Mouse (Mus musculus): ENCODE results near the gene Selenoh. TPM values are rescaled to one million over a fixed set of nuclear protein-coding genes. Genes with fewer than 3 reads are reported as not detected.

The Selenoh gene
- total RNA-seq, 1 experiment: 589 TPM

GRCm38 (mm10) chr2:84626366-84626975, 44.1 kb downstream of the Selenoh start:
- in situ Hi-C loops (cut with MboI; ENCODE audit: low sequenced_read_pairs in 2 of 2, unreplicated experiment in 2 of 2): no loop called here

GRCm38 (mm10) chr2:84624201-84624600, 46.4 kb downstream of the Selenoh start:
- no peaks in the 10 kb centered on the region for H3K9me3 ChIP-seq (ENCODE audit: control insufficient read depth, insufficient read depth, low read depth, low read length)
- no peak for DNase-seq (ENCODE audit: low read depth, low spot score)
- peak overlapping the region in 1 of 2 experiments; percentile 29; a peak in 1 of 4 replicates for H3K4me3 ChIP-seq (ENCODE audit: insufficient read depth in 1 of 2, low read depth in 1 of 2, low read length in 2 of 2, poor library complexity in 1 of 2, severe bottlenecking in 1 of 2)
- peaks cover 9% of the 10 kb centered on the region for H3K36me3 ChIP-seq (ENCODE audit: control insufficient read depth, insufficient read depth, low read length, poor library complexity, severe bottlenecking)
- H3K4me1 ChIP-seq (ENCODE audit: control insufficient read depth in 2 of 2, insufficient read depth in 2 of 2, low read length in 2 of 2, poor library complexity in 1 of 2): peaks cover 0 to 16% of the 10 kb centered on the region in 2 experiments; a peak in 2 of 4 replicates
- H3K27ac ChIP-seq (ENCODE audit: insufficient read depth, low read depth, low read length, poor library complexity, severe bottlenecking): peak overlapping the region; percentile 33; the same call in 1 of the 2 replicates
- peak overlapping the region; percentile 13; the same call in 1 of the 2 replicates for H3K9ac ChIP-seq (ENCODE audit: insufficient read depth, low read depth, low read length, poor library complexity, severe bottlenecking)
- no peak for TF ChIP-seq ZNF384 (IDR thresholded peaks at IDR 0.05; ENCODE audit: low read depth, low read length)
- in situ Hi-C loops (cut with MboI; ENCODE audit: low sequenced_read_pairs in 2 of 2, unreplicated experiment in 2 of 2): no loop called here

More at GRCm38 (mm10) chr2:84626366-84626975, 44.1 kb downstream of the Selenoh start:
- Histone ChIP-seq H3K9me3 (ENCODE audit: control insufficient read depth, insufficient read depth, low read depth, low read length) (no peaks in the 10 kb centered on the region), H3K36me3 (ENCODE audit: control insufficient read depth, insufficient read depth, low read length, poor library complexity, severe bottlenecking) (peaks cover 2% of the 10 kb centered on the region; the same call in 1 of the 2 replicates), H3K9ac (ENCODE audit: insufficient read depth, low read depth, low read length, poor library complexity, severe bottlenecking) (no peak overlapping the region; the same call in 1 of the 2 replicates), H3K27ac (ENCODE audit: insufficient read depth, low read depth, low read length, poor library complexity, severe bottlenecking) (no peak overlapping the region; the same call in 1 of the 2 replicates), H3K4me3 (ENCODE audit: insufficient read depth in 1 of 2, low read depth in 1 of 2, low read length in 2 of 2, poor library complexity in 1 of 2, severe bottlenecking in 1 of 2) (no peak overlapping the region), H3K4me1 (ENCODE audit: control insufficient read depth in 2 of 2, insufficient read depth in 2 of 2, low read length in 2 of 2, poor library complexity in 1 of 2) (peaks cover 0 to 16% of the 10 kb centered on the region in 2 experiments; a peak in 2 of 4 replicates)
- TF ChIP-seq MAFK (IDR thresholded peaks at IDR 0.05; ENCODE audit: insufficient read depth, low read depth, low read length) (no peak), ZC3H11A (IDR thresholded peaks at IDR 0.05; ENCODE audit: borderline replicate concordance, low read depth, low read length) (no peak), ZNF384 (IDR thresholded peaks at IDR 0.05; ENCODE audit: low read depth, low read length) (no peak), CHD2 (IDR thresholded peaks at IDR 0.05; ENCODE audit: low read depth, low read length) (no peak), HCFC1 (IDR thresholded peaks at IDR 0.05; ENCODE audit: borderline replicate concordance, insufficient read depth, low read length) (no peak)
- DNase-seq (ENCODE audit: low read depth, low spot score): no peak

GRCm38 (mm10) chr2:84623428-84624119, 47.0 kb downstream of the Selenoh start:
- Histone ChIP-seq H3K9me3 (ENCODE audit: control insufficient read depth, insufficient read depth, low read depth, low read length) (no peaks in the 10 kb centered on the region), H3K27ac (ENCODE audit: insufficient read depth, low read depth, low read length, poor library complexity, severe bottlenecking) (no peak overlapping the region; the same call in 1 of the 2 replicates), H3K36me3 (ENCODE audit: control insufficient read depth, insufficient read depth, low read length, poor library complexity, severe bottlenecking) (peaks cover 9% of the 10 kb centered on the region), H3K4me1 (ENCODE audit: control insufficient read depth in 2 of 2, insufficient read depth in 2 of 2, low read length in 2 of 2, poor library complexity in 1 of 2) (peaks cover 0 to 16% of the 10 kb centered on the region in 2 experiments; a peak in 2 of 4 replicates), H3K4me3 (ENCODE audit: insufficient read depth in 1 of 2, low read depth in 1 of 2, low read length in 2 of 2, poor library complexity in 1 of 2, severe bottlenecking in 1 of 2) (peak overlapping the region in 1 of 2 experiments; percentile 29; a peak in 1 of 4 replicates), H3K9ac (ENCODE audit: insufficient read depth, low read depth, low read length, poor library complexity, severe bottlenecking) (no peak overlapping the region; the same call in 1 of the 2 replicates)
- no peak for TF ChIP-seq MAFK (IDR thresholded peaks at IDR 0.05; ENCODE audit: insufficient read depth, low read depth, low read length)
- TF ChIP-seq CHD2 (IDR thresholded peaks at IDR 0.05; ENCODE audit: low read depth, low read length): no peak
- no peak for TF ChIP-seq HCFC1 (IDR thresholded peaks at IDR 0.05; ENCODE audit: borderline replicate concordance, insufficient read depth, low read length)
- in situ Hi-C loops (cut with MboI; ENCODE audit: low sequenced_read_pairs in 2 of 2, unreplicated experiment in 2 of 2): no loop called here
- DNase-seq (ENCODE audit: low read depth, low spot score): no peak

- TF ChIP-seq CHD2 (IDR thresholded peaks at IDR 0.05; ENCODE audit: low read depth, low read length) (no peak), HCFC1 (IDR thresholded peaks at IDR 0.05; ENCODE audit: borderline replicate concordance, insufficient read depth, low read length) (no peak), MAFK (IDR thresholded peaks at IDR 0.05; ENCODE audit: insufficient read depth, low read depth, low read length) (no peak), ZNF384 (IDR thresholded peaks at IDR 0.05; ENCODE audit: low read depth, low read length) (no peak), ZC3H11A (IDR thresholded peaks at IDR 0.05; ENCODE audit: borderline replicate concordance, low read depth, low read length) (no peak)
- H3K4me3 ChIP-seq (ENCODE audit: insufficient read depth in 1 of 2, low read depth in 1 of 2, low read length in 2 of 2, poor library complexity in 1 of 2, severe bottlenecking in 1 of 2): no peak overlapping the region
- no peak overlapping the region; the same call in 1 of the 2 replicates for H3K27ac ChIP-seq (ENCODE audit: insufficient read depth, low read depth, low read length, poor library complexity, severe bottlenecking)
- H3K9me3 ChIP-seq (ENCODE audit: control insufficient read depth, insufficient read depth, low read depth, low read length): no peaks in the 10 kb centered on the region
- H3K4me1 ChIP-seq (ENCODE audit: control insufficient read depth in 2 of 2, insufficient read depth in 2 of 2, low read length in 2 of 2, poor library complexity in 1 of 2): peaks cover 0 to 16% of the 10 kb centered on the region in 2 experiments; a peak in 2 of 4 replicates
- H3K9ac ChIP-seq (ENCODE audit: insufficient read depth, low read depth, low read length, poor library complexity, severe bottlenecking): no peak overlapping the region
- no peak for DNase-seq (ENCODE audit: low read depth, low spot score)
- in situ Hi-C loops (cut with MboI; ENCODE audit: low sequenced_read_pairs in 2 of 2, unreplicated experiment in 2 of 2): no loop called here
- peaks cover 9% of the 10 kb centered on the region for H3K36me3 ChIP-seq (ENCODE audit: control insufficient read depth, insufficient read depth, low read length, poor library complexity, severe bottlenecking)
Observed at GRCm38 (mm10) chr2:84622668-84623067, 47.9 kb downstream of the Selenoh start.

Data from ES-E14 (cell line).